Mouse (Mus musculus): Measurements from ENCODE around the gene Pcdh9.

The Pcdh9 gene

GRCm38 (mm10) chr14:93545575-93545974 lies 344.9 kb downstream of the Pcdh9 start:
- DNase-seq (ENCODE audit: low spot score), result no peak

- no peak for DNase-seq (ENCODE audit: low spot score)
Measured at GRCm38 (mm10) chr14:93543970-93544627, 346.4 kb downstream of the Pcdh9 start.

DNA sequence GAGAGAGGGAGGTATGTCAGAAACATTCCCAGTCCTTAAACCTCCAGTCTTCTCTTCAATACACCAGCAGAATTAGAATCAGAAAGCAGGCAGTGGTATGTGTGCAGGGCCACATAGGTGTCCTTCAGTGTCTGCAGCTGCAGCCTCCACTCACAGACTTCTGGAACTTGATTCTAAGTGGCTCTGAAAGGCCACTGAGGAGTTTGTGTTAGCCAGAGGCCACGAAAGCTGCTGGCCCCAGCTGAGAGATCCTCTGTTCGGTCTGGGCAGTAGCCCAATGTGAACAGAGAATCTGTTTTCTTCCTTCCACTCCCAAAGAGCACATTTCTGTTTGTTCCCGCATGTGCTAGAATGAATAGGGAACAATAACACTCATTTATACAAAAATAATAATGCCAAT lies 346.9 kb downstream of the Pcdh9 start:
- DNase-seq (ENCODE audit: low spot score), result no peak

DNA sequence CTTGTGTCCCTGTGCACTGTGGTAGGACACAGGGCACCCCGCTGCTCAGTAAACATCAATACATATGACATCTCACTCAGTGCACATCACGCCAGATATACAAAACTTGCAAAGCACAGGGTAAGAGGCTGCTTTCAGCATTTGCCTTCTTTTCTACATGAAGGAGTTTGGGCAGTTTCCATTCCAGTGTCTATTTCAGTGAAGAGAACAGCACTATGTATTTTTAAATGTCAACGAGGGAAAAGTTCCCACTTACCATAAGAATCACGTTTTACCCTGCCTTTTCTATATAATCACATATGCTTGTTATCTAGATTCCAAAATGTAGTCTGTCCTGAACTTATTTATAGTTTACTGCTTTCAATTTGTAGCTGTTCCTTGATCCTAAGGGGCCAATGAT lies 355.6 kb downstream of the Pcdh9 start:
- DNase-seq (ENCODE audit: low spot score), result no peak

- DNase-seq (ENCODE audit: low spot score), result no peak
Measured at GRCm38 (mm10) chr14:93523430-93523829, 367.0 kb downstream of the Pcdh9 start.

DNA sequence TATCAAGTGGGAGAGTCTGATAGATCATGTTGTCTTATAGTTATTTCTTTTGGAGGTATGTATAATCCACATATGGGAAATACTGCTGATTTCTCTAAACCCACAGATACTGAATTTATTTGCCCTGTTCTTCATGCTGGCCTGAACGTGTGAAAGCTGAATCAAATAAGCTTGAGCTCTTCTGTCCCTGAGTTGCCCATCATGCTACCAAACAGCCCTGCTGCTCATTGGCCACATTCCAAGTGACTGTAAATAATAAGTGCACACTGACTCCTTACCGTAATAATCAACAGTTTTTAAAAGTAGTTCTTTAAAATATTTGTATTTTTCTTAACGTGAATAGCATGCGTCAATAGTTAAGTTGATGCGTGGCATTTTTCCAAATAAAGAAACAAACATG lies 370.3 kb downstream of the Pcdh9 start:
- DNase-seq (ENCODE audit: low spot score), result no peak

DNA sequence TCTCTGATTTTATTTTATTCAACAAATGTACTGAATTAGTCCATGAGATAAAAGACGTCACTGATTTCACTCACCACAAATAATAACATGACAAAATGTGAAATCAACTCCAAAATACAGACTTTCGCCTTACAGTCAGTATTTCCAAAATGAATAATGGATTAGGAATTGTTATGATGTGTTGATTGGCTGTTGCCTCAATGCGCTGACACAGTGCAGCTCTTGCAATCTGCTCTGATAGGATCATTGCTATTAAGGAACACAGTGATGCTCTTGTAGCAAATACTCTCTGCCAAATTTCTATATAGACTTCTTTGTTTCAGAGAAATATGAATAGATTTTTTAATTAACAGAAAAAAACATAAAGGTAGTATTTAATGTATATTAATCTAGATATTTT lies 373.8 kb downstream of the Pcdh9 start:
- no peak for DNase-seq (ENCODE audit: low spot score)

DNA sequence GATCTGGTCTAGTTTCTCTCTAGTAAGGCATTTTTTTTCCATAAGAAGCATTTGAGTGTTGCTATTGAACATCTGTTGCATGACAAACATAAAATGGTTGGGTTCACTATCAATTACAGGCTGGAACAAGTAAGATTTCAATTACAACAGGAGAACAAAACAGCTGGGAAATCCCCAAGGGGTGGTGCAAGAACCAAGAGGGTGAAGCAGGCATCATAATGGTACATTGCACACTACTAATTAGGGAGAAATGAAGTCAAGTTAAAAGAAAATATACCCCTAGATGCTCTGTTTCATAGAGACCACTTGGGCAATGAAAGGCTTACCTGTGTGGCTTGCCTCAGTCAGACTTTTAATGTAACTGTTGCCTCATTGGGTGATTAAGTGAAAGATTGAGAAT lies 384.4 kb downstream of the Pcdh9 start:
- no peak for DNase-seq (ENCODE audit: low spot score)

- DNase-seq (ENCODE audit: low spot score), result no peak
Measured at GRCm38 (mm10) chr14:93498813-93499690, 391.4 kb downstream of the Pcdh9 start.

- DNase-seq (ENCODE audit: low spot score), result no peak
Measured at GRCm38 (mm10) chr14:93474991-93475390, 415.5 kb downstream of the Pcdh9 start.

GRCm38 (mm10) chr14:93472494-93472893 lies 418.0 kb downstream of the Pcdh9 start:
- no peak for DNase-seq (ENCODE audit: low spot score)

GRCm38 (mm10) chr14:93463360-93463892 lies 427.1 kb downstream of the Pcdh9 start:
- no peak for DNase-seq (ENCODE audit: low spot score)

DNA sequence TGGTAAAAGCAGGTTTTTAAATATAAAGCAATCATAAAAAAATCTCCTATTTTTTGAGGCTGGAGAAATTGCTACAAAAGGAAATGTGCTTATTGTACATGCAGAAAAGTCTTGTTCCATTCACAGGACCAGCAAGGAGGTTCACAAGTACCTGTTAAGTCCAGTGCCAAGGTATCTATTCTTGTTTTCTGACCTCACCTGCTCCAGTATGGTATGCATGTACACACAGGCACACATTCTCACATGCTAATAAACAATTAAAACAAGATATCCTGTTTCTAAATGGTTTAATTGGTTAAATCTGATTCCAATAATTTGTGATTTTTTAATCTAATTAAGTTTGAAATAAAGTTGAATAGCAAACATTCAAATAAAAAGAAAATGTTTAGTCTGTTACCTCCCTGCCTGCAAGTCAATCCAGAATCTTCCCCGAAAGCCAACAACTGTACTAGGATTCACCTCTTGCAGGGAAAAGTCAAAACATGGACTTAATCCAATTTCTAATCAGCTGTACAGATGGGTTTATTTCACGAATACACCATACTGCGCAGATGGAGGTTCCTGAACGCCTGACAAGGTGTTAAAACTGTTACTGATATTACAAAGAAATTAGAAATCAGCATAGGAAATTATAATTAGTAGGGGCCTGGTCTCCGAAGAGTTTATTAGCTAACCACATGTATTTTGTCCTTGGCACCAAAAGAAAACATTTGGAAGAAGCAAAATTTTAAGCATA lies 439.4 kb downstream of the Pcdh9 start:
- no peak for DNase-seq (ENCODE audit: low spot score)

- DNase-seq (ENCODE audit: low spot score), result no peak
Measured at GRCm38 (mm10) chr14:93441852-93442251, 448.6 kb downstream of the Pcdh9 start.

DNA sequence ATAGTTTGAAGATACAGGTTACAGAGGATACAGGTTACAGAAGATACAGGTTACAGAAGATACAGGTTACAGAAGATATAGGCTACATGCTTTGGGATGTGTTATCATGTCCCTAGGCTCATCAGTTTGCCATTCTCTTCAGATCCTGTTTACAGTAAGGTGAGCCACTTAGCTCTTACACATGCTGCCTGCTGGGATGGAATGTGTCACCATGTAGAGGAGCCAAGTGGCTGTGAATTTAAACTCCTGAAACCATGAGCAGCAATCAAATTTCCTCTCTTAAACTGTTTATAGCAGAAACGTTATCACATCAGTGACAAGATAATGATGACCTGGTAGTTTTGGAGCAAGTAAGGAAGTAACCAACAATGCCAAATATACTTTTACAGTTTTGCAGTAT lies 453.3 kb downstream of the Pcdh9 start:
- DNase-seq (ENCODE audit: low spot score), result no peak

DNA sequence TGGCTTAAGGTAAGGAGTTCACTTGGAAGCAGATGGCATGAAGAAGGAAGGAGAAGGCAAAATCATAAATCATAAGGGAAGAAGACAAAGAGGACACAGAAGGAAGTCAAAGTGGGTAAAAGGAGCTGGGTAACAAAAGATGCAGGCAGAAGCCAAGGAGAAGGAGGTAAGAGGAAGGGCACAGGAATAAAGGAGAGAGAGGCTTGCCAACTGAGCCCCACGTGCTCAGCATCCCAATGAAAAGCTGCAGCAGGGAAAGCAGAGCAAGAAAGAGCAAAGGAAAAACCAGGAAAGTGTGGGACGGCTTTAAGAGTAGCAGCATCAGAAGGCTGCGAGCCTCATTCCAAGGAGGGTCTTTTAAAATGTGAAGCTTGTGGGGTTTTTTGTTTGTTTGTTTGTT lies 473.7 kb downstream of the Pcdh9 start:
- DNase-seq (ENCODE audit: low spot score), result no peak

GRCm38 (mm10) chr14:93415496-93415895 lies 475.0 kb downstream of the Pcdh9 start:
- no peak for DNase-seq (ENCODE audit: low spot score)

DNA sequence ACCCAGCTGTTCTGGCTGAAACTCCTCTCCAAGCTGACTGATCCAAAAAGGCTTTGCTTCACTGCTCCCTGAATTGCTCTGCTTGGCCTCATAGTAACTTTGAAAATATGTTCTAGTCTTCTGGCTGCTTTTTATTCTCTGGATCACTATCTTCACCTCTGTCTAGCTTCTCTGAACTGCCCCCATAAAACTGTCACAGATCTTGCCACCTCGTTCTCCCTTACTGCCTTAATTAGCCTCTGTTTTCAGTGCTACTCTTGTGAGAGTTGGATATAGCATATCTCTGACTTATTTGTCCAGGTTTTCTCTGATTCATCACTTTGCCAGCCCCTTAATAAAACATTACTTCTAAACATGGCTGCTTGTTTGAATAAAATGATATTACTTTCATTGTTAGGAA lies 481.2 kb downstream of the Pcdh9 start:
- no peak for DNase-seq (ENCODE audit: low spot score)

GRCm38 (mm10) chr14:93407747-93408146 lies 482.7 kb downstream of the Pcdh9 start:
- DNase-seq (ENCODE audit: low spot score), result no peak

DNA sequence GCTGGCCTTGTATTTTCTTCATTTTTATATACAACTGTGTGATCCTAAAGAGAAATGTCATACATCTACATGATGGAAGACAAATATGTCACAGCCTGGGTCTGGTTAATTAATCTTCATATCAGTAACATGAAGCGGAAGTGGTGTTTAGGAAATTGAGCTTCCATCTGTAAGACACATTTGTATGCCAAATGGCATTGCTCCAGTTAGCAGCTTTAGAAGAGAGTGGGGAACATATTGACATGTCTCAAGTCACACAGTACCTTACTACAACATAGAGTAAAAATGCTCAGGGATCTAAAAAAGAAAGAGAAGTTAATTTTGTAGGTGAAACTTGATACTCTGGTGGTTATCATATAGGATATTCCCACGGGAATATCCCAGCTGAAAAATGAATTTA lies 505.4 kb downstream of the Pcdh9 start:
- DNase-seq (ENCODE audit: low spot score), result no peak

DNA sequence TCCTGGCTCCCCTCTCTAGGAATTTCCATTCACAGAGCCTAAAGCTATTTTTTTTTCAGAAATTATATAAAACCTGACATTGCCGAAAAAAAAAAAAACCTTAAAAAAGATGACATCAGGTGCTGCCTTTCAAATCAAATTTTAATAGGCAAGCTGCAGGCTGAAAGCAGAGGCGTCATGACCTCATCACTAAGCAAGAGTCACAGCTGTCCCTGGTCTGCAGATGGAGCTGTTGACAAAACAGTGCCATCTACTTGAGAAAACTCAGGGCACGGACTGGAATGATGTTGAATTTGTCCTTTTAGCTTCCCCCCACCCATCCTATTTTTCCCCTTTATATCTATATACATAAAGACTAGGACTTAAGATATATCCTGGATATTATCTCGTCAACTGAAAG lies 509.3 kb downstream of the Pcdh9 start:
- DNase-seq (ENCODE audit: low spot score), result no peak

- no peak for DNase-seq (ENCODE audit: low spot score)
Measured at GRCm38 (mm10) chr14:93380757-93381156, 509.7 kb downstream of the Pcdh9 start.

GRCm38 (mm10) chr14:93376159-93376558 lies 514.3 kb downstream of the Pcdh9 start:
- DNase-seq (ENCODE audit: low spot score), result no peak
